Mouse (Mus musculus): ENCODE measurements around the gene Ergic1. TPM values are rescaled to one million over a fixed set of nuclear protein-coding genes. Genes with fewer than 3 reads are reported as not detected.
A peak's percentile ranks its signal among the peaks of the same experiment; 100 is the strongest.

The Ergic1 gene
- polyA plus RNA-seq, 1 experiment from 2014 or later, result 34.4 TPM

- Histone ChIP-seq H3K36me3 (replicated peaks; ENCODE audit: insufficient read depth, low read length) (no peaks in the 10 kb centered on the region), H3K4me3 (ENCODE audit: low read depth, low read length) (no peak overlapping the region), H3K27me3 (ENCODE audit: insufficient read depth, low read length) (no peaks in the 10 kb centered on the region), H3K9me3 (ENCODE audit: low read length) (no peaks in the 10 kb centered on the region), H3K27ac (ENCODE audit: low read depth) (no peak overlapping the region), H3K4me1 (ENCODE audit: insufficient read depth) (peaks cover 12% of the 10 kb centered on the region), H3K9ac (replicated peaks) (no peak overlapping the region), H3K4me2 (ENCODE audit: low read depth, low read length) (no peak overlapping the region)
- ATAC-seq (no peak), DNase-seq (no peak)
- 86% methylated on average over 6 of the region's 6 CpGs for WGBS (ENCODE audit: insufficient replicate concordance)
- no peak for TF ChIP-seq CTCF (IDR thresholded peaks at IDR 0.05; ENCODE audit: low read depth)
- no peak for TF ChIP-seq EP300 (IDR thresholded peaks at IDR 0.05; ENCODE audit: low read depth)
Measured at GRCm38 (mm10) chr17:26528751-26529150, 32.5 kb upstream of the Ergic1 start.

- H3K4me1 ChIP-seq (ENCODE audit: insufficient read depth), result peaks cover 18% of the 10 kb centered on the region
- DNase-seq, result no peak
- no peak overlapping the region for H3K27ac ChIP-seq (ENCODE audit: low read depth)
- no peaks in the 10 kb centered on the region for H3K36me3 ChIP-seq (replicated peaks; ENCODE audit: insufficient read depth, low read length)
- no peak overlapping the region for H3K4me3 ChIP-seq (ENCODE audit: low read depth, low read length)
- no peak for TF ChIP-seq CTCF (IDR thresholded peaks at IDR 0.05; ENCODE audit: low read depth)
- no peak overlapping the region for H3K9ac ChIP-seq (replicated peaks)
- WGBS (ENCODE audit: insufficient replicate concordance), result 74% methylated on average over 5 of the region's 5 CpGs
- no peak for ATAC-seq
- no peaks in the 10 kb centered on the region for H3K9me3 ChIP-seq (ENCODE audit: low read length)
- H3K27me3 ChIP-seq (ENCODE audit: insufficient read depth, low read length), result no peaks in the 10 kb centered on the region
- H3K4me2 ChIP-seq (ENCODE audit: low read depth, low read length), result no peak overlapping the region
Measured at GRCm38 (mm10) chr17:26529791-26530241, 31.5 kb upstream of the Ergic1 start.

DNA sequence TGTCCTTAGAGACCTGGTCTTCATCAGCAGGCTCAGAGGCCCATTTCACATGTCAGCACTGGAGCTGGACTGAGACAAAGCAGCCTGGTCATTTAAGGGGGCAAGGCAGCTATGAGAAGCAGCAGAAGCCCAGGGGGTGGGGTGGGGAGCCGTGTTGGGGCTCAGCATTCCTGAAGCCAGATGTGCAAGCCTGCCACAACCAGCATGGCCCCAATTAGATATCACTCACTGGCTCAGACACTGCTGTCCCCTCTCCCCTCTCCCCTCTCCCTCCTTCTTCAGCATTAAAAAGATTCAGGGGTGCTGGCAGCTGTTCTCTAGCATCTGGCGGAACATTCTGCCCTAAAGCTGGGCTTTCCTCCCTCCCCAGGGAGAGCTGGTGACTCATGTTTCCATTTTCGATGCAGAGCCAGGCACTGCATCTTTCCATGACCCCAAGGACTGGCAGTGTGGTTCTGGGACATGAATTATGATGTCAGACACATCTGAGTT lies 30.7 kb upstream of the Ergic1 start:
- H3K9me3 ChIP-seq (ENCODE audit: low read length), result no peaks in the 10 kb centered on the region
- DNase-seq (no peak), ATAC-seq (no peak)
- no peak overlapping the region for H3K4me2 ChIP-seq (ENCODE audit: low read depth, low read length)
- H3K4me1 ChIP-seq (ENCODE audit: insufficient read depth), result peaks cover 25% of the 10 kb centered on the region
- H3K27me3 ChIP-seq (ENCODE audit: insufficient read depth, low read length), result no peaks in the 10 kb centered on the region
- H3K36me3 ChIP-seq (replicated peaks; ENCODE audit: insufficient read depth, low read length), result no peaks in the 10 kb centered on the region
- H3K9ac ChIP-seq (replicated peaks), result no peak overlapping the region
- H3K4me3 ChIP-seq (ENCODE audit: low read depth, low read length), result no peak overlapping the region
- peak overlapping the region; percentile 86; the same call in 1 of the 2 replicates for H3K27ac ChIP-seq (ENCODE audit: low read depth)
- TF ChIP-seq CTCF (IDR thresholded peaks at IDR 0.05; ENCODE audit: low read depth), result no peak
- WGBS (ENCODE audit: insufficient replicate concordance), result 67% methylated on average over 3 of the region's 3 CpGs

DNA sequence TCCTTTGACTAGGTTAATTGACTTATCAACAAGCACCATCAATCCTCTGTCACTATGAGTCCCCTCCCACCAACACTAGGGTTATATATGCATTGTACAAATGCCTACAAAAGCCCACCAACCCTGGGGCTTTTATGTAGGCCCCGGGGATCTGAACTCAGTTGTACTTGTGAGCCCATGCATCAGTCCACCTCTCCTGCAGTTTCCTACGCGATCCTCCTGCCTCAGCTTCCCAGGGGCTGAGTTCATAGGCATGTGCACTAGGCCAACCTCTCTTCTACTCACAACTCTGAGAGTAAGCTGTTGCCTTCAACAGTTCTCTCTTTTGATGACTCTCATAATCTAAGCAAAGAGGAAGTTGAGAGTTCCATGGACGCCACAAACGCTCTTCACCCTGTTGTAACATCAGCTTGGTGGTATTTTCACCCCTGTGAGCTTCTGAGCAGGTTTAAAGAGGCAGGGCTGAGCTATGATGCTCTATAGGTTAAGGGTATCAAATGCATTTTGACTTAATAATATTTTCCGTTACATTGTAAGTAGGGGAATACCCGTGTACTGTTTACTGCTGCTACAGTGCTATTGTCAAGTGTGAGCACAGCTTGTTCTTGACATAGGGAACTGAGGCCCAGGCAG lies 29.8 kb upstream of the Ergic1 start:
- peak overlapping the region; percentile 86 for H3K27ac ChIP-seq (ENCODE audit: low read depth)
- no peak for ATAC-seq
- no peak overlapping the region for H3K9ac ChIP-seq (replicated peaks)
- no peaks in the 10 kb centered on the region for H3K9me3 ChIP-seq (ENCODE audit: low read length)
- no peak overlapping the region for H3K4me2 ChIP-seq (ENCODE audit: low read depth, low read length)
- H3K4me3 ChIP-seq (ENCODE audit: low read depth, low read length), result no peak overlapping the region
- H3K4me1 ChIP-seq (ENCODE audit: insufficient read depth), result peaks cover 30% of the 10 kb centered on the region
- 72% methylated on average over 7 of the region's 7 CpGs for WGBS (ENCODE audit: insufficient replicate concordance)
- no peaks in the 10 kb centered on the region for H3K27me3 ChIP-seq (ENCODE audit: insufficient read depth, low read length)
- TF ChIP-seq CTCF (IDR thresholded peaks at IDR 0.05; ENCODE audit: low read depth) (no peak), EP300 (IDR thresholded peaks at IDR 0.05; ENCODE audit: low read depth) (no peak; the same call in 1 of the 2 replicates)
- no peaks in the 10 kb centered on the region for H3K36me3 ChIP-seq (replicated peaks; ENCODE audit: insufficient read depth, low read length)
- no peak for DNase-seq

DNA sequence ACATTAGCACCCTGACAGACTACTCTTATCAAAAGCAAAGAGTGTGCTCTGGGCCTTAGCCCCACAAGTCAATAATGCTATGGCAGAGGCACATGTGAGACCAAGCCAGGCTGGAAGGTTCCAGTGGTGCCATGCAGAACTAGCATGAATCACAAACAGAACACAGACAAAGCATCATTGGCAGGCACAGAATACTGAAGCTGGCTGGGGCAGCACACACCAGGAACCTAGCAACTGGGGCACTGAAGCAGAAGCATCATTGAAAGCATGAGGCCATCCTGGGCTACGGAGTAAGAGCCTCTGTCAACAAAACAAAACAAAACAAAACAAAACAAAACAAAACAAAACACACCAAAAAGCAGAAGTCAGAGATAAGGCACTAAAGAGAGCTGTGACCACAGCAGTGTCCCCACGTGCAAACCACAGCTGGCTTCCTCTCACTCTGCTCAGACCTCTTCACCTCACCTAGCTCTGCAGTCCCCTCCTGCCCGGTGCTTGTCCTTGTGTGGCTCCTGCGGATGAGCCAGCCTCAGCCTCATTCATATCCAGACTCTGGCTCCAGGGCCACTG lies 28.7 kb upstream of the Ergic1 start:
- TF ChIP-seq CTCF (IDR thresholded peaks at IDR 0.05; ENCODE audit: low read depth) (no peak), EP300 (IDR thresholded peaks at IDR 0.05; ENCODE audit: low read depth) (no peak)
- WGBS (ENCODE audit: insufficient replicate concordance), result 37% methylated on average over 4 of the region's 4 CpGs
- no peak overlapping the region for H3K4me3 ChIP-seq (ENCODE audit: low read depth, low read length)
- no peaks in the 10 kb centered on the region for H3K27me3 ChIP-seq (ENCODE audit: insufficient read depth, low read length)
- H3K9me3 ChIP-seq (ENCODE audit: low read length), result no peaks in the 10 kb centered on the region
- ATAC-seq (peak; percentile 20; the same call in 1 of the 2 replicates), DNase-seq (peak; percentile 42)
- H3K4me1 ChIP-seq (ENCODE audit: insufficient read depth), result peaks cover 33% of the 10 kb centered on the region
- H3K4me2 ChIP-seq (ENCODE audit: low read depth, low read length), result no peak overlapping the region
- peak overlapping the region; percentile 90 for H3K27ac ChIP-seq (ENCODE audit: low read depth)
- peak overlapping the region; percentile 41 for H3K9ac ChIP-seq (replicated peaks)
- H3K36me3 ChIP-seq (replicated peaks; ENCODE audit: insufficient read depth, low read length), result no peaks in the 10 kb centered on the region

GRCm38 (mm10) chr17:26533871-26534372 lies 27.4 kb upstream of the Ergic1 start:
- H3K27ac ChIP-seq (ENCODE audit: low read depth), result peak overlapping the region; percentile 90
- H3K27me3 ChIP-seq (ENCODE audit: insufficient read depth, low read length), result no peaks in the 10 kb centered on the region
- TF ChIP-seq EP300 (IDR thresholded peaks at IDR 0.05; ENCODE audit: low read depth), result peak; percentile 84
- no peak for TF ChIP-seq CTCF (IDR thresholded peaks at IDR 0.05; ENCODE audit: low read depth)
- H3K4me3 ChIP-seq (ENCODE audit: low read depth, low read length), result no peak overlapping the region
- peak overlapping the region; percentile 26; the same call in 1 of the 2 replicates for H3K9ac ChIP-seq (replicated peaks)
- DNase-seq (peak; percentile 41), ATAC-seq (peak; percentile 17; the same call in 1 of the 2 replicates)
- H3K4me1 ChIP-seq (ENCODE audit: insufficient read depth), result peaks cover 40% of the 10 kb centered on the region
- H3K4me2 ChIP-seq (ENCODE audit: low read depth, low read length), result peak overlapping the region; percentile 22
- no peaks in the 10 kb centered on the region for H3K9me3 ChIP-seq (ENCODE audit: low read length)
- 41% methylated on average over 5 of the region's 5 CpGs for WGBS (ENCODE audit: insufficient replicate concordance)
- no peaks in the 10 kb centered on the region for H3K36me3 ChIP-seq (replicated peaks; ENCODE audit: insufficient read depth, low read length)

Data from liver, postnatal 0 days (tissue).